Mouse (Mus musculus) effector memory CD4-positive, alpha-beta T cell, adult 5 months (primary cell): ENCODE data around the gene Ifit3b. TPM values are rescaled to one million over a fixed set of nuclear protein-coding genes. Genes with fewer than 3 reads are reported as not detected.

ENCODE experiments used
- polyA plus RNA-seq: library from polyadenylated mRNA; unstranded; fragments of 100-300 nt; shearing (Covaris generic); gene quantifications from one replicate; pipeline ENCODE4 v1.2.1, GENCODE M21; 2017

The Ifit3b gene
- 2.0 TPM for polyA plus RNA-seq

GRCm38 (mm10) chr19:34607237-34608051 is at the start of gene Ifit3b:
Gene Ifit3b (plus strand): TSS chr19:34607970.

GRCm38 (mm10) chr19:34583126-34583766 is 24.5 kb upstream of the Ifit3b start, which contains the start of gene Ifit3:
Gene Ifit3 (plus strand): TSS chr19:34583531.

GRCm38 (mm10) chr19:34601888-34602287 is 5.9 kb upstream of the Ifit3b start, which contains the start of gene Ifit1bl1:
Gene Ifit1bl1 (minus strand): TSS chr19:34601956.

GRCm38 (mm10) chr19:34640623-34641022 is 32.9 kb downstream of the Ifit3b start, which contains the start of the genes Ifit1bl2 and Ifit1:
Gene Ifit1bl2 (minus strand): TSS chr19:34640743.
Gene Ifit1 (plus strand): TSS chr19:34640871.

Other genes starting within 250 kb of the Ifit3b start
- not detected for gene Ch25h, start 132.8 kb upstream of the Ifit3b start, polyA plus RNA-seq
- gene Lipa, start 80.5 kb upstream of the Ifit3b start, polyA plus RNA-seq: 57.2 TPM
- gene Ifit2, start 57.3 kb upstream of the Ifit3b start, polyA plus RNA-seq: 11.0 TPM
- gene Ifit3, start 24.4 kb upstream of the Ifit3b start, polyA plus RNA-seq: 4.2 TPM
- 16.7 TPM for gene Ifit1bl1, start 6.0 kb upstream of the Ifit3b start, polyA plus RNA-seq
- gene Ifit1bl2, start 32.8 kb downstream of the Ifit3b start, polyA plus RNA-seq: 0.32 TPM
- gene Ifit1, start 32.9 kb downstream of the Ifit3b start, polyA plus RNA-seq: 5.5 TPM
- gene Slc16a12, start 139.3 kb downstream of the Ifit3b start, polyA plus RNA-seq: not detected